Mouse (Mus musculus) heart, postnatal 0 days (tissue): ENCODE data around the gene Capns2. TPM values are rescaled to one million over a fixed set of nuclear protein-coding genes. Genes with fewer than 3 reads are reported as not detected.

Experiments
- ATAC-seq: fragments of 200-750 bp; cut with Nextera tagmentation; 2 replicates; pipeline ENCODE4 v1.8.0; 2017; ENCODE audit warnings: low read depth, moderate number of reproducible peaks, moderate library complexity; ENCODE audit not compliant: insufficient read depth
- DNase-seq: peaks from one replicate; pipeline ENCODE4 v3.0.0-alpha.2; 2016; ENCODE audit warnings: low spot score
- H3K27ac ChIP-seq: fragments of 300-500 bp; sonication (generic); 2 replicates; pipeline ENCODE4 v1.5.1; 2014; ENCODE audit warnings: low read depth, mild to moderate bottlenecking
- H3K27me3 ChIP-seq: fragments of 300-500 bp; sonication (generic); 2 replicates; pipeline ENCODE4 v1.6.1; 2014; ENCODE audit warnings: low read length, mixed read lengths; ENCODE audit not compliant: control insufficient read depth, insufficient read depth
- H3K36me3 ChIP-seq: fragments of 300-500 bp; sonication (generic); replicated peaks from 2 replicates; pipeline ENCODE4 v1.6.1; 2014; ENCODE audit warnings: low read length, mixed read lengths; ENCODE audit not compliant: control insufficient read depth, insufficient read depth
- H3K4me1 ChIP-seq: fragments of 300-500 bp; sonication (generic); 2 replicates; pipeline ENCODE4 v1.6.1; 2014; ENCODE audit warnings: antibody characterized with exemption; ENCODE audit not compliant: control insufficient read depth, insufficient read depth
- H3K4me2 ChIP-seq: fragments of 300-500 bp; sonication (generic); 2 replicates; pipeline ENCODE4 v1.6.1; 2014; ENCODE audit warnings: low read depth, mild to moderate bottlenecking, low read length, moderate library complexity
- H3K4me3 ChIP-seq: fragments of 300-500 bp; sonication (generic); 2 replicates; pipeline ENCODE4 v1.5.1; 2014; ENCODE audit warnings: low read depth, low read length
- H3K9ac ChIP-seq: fragments of 300-500 bp; sonication (generic); replicated peaks from 2 replicates; pipeline ENCODE4 v1.6.1; 2014; ENCODE audit warnings: low read depth, low read length, mixed read lengths
- H3K9me3 ChIP-seq: fragments of 300-500 bp; sonication (generic); replicated peaks from 2 replicates; pipeline ENCODE4 v1.6.1; 2016; ENCODE audit warnings: low read length; ENCODE audit not compliant: control insufficient read depth
- CTCF ChIP-seq: IDR thresholded peaks from 2 replicates; pipeline ENCODE4 v1.5.1; 2016; ENCODE audit warnings: antibody characterized with exemption, control low read depth, low read depth
- EP300 ChIP-seq: IDR thresholded peaks from 2 replicates; pipeline ENCODE4 v1.6.1; 2016; ENCODE audit warnings: antibody characterized with exemption, low read depth
- WGBS: fragments of 180-500 bp; shearing (Covaris S2); extraction: QIAGEN DNeasy Blood & Tissue Kit; methylation state at CpG from one replicate; pipeline ENCODE4 v1.1.7; 2014; 5-methylcytosine and 5-hydroxymethylcytosine counted together
- microRNA-seq: library from miRNA; unstranded; fragments of <30 nt; microRNA quantifications from one replicate; pipeline ENCODE4, GENCODE M21; 2016
- polyA plus RNA-seq: library from polyadenylated mRNA; unstranded; fragments of >200 nt; fragmentation: Nextera tagmentation; extraction: Ambion mirVana; gene quantifications from 2 replicates; pipeline ENCODE4 v1.2.1, GENCODE M21; 2015
- total RNA-seq: library from RNA; depleted of rRNA; stranded (reverse); fragments of >200 nt; gene quantifications from 2 replicates; pipeline ENCODE4 v1.2.3, GENCODE M21; 2014; ENCODE audit warnings: low replicate concordance; rRNA removed

Capns2 gene
- total and polyA plus RNA-seq, 2 experiments from 2014 or later: 0.11 to 0.38 TPM

GRCm38 (mm10) chr8:92949071-92949470, 47.9 kb downstream of the Capns2 start:
- 0 out of 2 replicates have a peak, but pooled peaks cover 3% of the 10 kb centered on the region for H3K27me3 ChIP-seq
- H3K4me3 ChIP-seq: no peak overlapping the region
- H3K27ac ChIP-seq: no peak overlapping the region
- H3K4me2 ChIP-seq: no peak overlapping the region
- H3K9ac ChIP-seq: no peak overlapping the region
- TF ChIP-seq EP300 (no peak), CTCF (no peak)
- H3K4me1 ChIP-seq: no peaks in the 10 kb centered on the region
- DNase-seq (no peak), ATAC-seq (no peak)
- no peaks in the 10 kb centered on the region for H3K9me3 ChIP-seq
- no peaks in the 10 kb centered on the region for H3K36me3 ChIP-seq
- WGBS: 72% methylated on average over 4 of the region's 4 CpGs

DNA sequence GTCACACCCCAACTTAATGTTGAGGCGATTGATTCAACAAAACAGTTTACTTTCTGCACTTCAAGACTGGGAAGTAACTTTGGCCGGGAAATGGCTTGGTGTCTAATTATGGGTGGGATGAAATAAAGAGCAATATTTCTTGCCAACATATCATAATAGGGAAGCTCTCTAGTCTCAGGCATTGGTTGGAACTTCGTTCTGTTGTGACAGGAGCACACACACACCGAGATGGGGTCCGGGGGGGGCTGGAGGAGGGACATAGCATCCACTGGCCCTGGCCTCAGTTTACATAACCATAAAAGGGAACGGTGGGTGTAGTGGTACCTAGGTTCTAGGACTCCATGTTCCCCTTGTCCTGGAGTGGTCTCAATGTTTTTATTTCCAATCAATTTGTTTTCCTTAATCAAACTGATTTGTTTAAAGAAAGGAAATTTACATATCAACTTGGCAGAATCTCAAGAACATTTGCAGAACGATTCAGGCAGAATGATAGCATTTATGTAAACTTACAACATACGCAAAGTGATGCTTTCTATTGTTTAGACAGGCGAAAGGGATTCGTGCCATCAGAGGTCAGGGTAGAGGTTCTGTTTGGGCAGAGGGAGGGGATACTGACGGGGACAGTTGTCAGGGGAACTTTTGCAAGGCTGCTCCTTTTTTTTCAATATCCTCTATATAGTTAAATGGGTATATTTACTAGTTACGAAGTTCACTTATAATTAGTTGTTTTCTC, 49.6 kb downstream of the Capns2 start:
- TF ChIP-seq EP300: no peak
- TF ChIP-seq CTCF: no peak
- WGBS: 72% methylated on average over 12 of the region's 12 CpGs
- ATAC-seq (no peak), DNase-seq (no peak)
- no peak overlapping the region for H3K27ac ChIP-seq
- no peak overlapping the region for H3K9ac ChIP-seq
- H3K4me1 ChIP-seq: no peaks in the 10 kb centered on the region
- no peak overlapping the region for H3K4me3 ChIP-seq
- 0 out of 2 replicates have a peak, but pooled peaks cover under 1% of the 10 kb centered on the region for H3K27me3 ChIP-seq
- no peaks in the 10 kb centered on the region for H3K9me3 ChIP-seq
- no peaks in the 10 kb centered on the region for H3K36me3 ChIP-seq
- no peak overlapping the region for H3K4me2 ChIP-seq

Small RNA genes within 50 kb of the gene (microRNA-seq; reads per million reads assigned to microRNA genes)
- gene Gm22151: not detected

Other genes with a start within 250 kb of the Capns2 start
- not detected in 2 replicates for gene Irx6, start 227.1 kb upstream of the Capns2 start, total RNA-seq
- 0.07 and 0.08 TPM in 2 replicates for gene Irx6, start 227.1 kb upstream of the Capns2 start, polyA plus RNA-seq
- 92.6 and 113 TPM in 2 replicates for gene Mmp2, start 74.1 kb upstream of the Capns2 start, total RNA-seq
- gene Mmp2, start 74.1 kb upstream of the Capns2 start, polyA plus RNA-seq: 83.6 and 89.0 TPM in 2 replicates
- gene Lpcat2, start 46.1 kb upstream of the Capns2 start, total RNA-seq: 1.5 and 4.9 TPM in 2 replicates
- gene Lpcat2, start 46.1 kb upstream of the Capns2 start, polyA plus RNA-seq: 2.8 and 3.0 TPM in 2 replicates
- gene Slc6a2, start 58.7 kb downstream of the Capns2 start, total RNA-seq: 0.27 TPM in 1 of 2 replicates, not detected in the other
- gene Slc6a2, start 58.7 kb downstream of the Capns2 start, polyA plus RNA-seq: not detected in 2 replicates
- gene Ces1a, start 146.8 kb downstream of the Capns2 start, total RNA-seq: not detected in 2 replicates
- not detected in 2 replicates for gene Ces1a, start 146.8 kb downstream of the Capns2 start, polyA plus RNA-seq
- gene Ces1b, start 178.6 kb downstream of the Capns2 start, total RNA-seq: not detected in 2 replicates
- gene Ces1b, start 178.6 kb downstream of the Capns2 start, polyA plus RNA-seq: not detected in 2 replicates
- gene Ces1c, start 229.9 kb downstream of the Capns2 start, total RNA-seq: not detected in 2 replicates
- not detected in 2 replicates for gene Ces1c, start 229.9 kb downstream of the Capns2 start, polyA plus RNA-seq